ENCODE assay signal across 8 mouse cellular contexts in genomic region chr19:5060365-5061330, GRCm38 (mm10). TPM values are rescaled to one million over a fixed set of nuclear protein-coding genes. Genes with fewer than 3 reads are reported as not detected.
A peak's percentile ranks its signal among the peaks of the same experiment; 100 is the strongest.
DNase-seq lines count a peak whose midpoint lies in the region; ATAC-seq and TF ChIP-seq lines count a peak whose summit lies in the region.

No protein-coding gene starts in this region.

- peaks cover 52% of the 10 kb centered on the region for H3K4me1 ChIP-seq in intestine, embryonic 14.5 days (replicated peaks; ENCODE audit: control insufficient read depth, insufficient read depth, low read length)
- H3K4me1 ChIP-seq in intestine, postnatal 0 days (replicated peaks; ENCODE audit: control insufficient read depth, insufficient read depth, low read length), result no peaks in the 10 kb centered on the region
- H3K4me1 ChIP-seq in G1E (ENCODE audit: insufficient read depth, low read depth, low read length), result peaks cover 39% of the 10 kb centered on the region
- peaks cover 55% of the 10 kb centered on the region for H3K4me1 ChIP-seq in limb, embryonic 15.5 days

- no peak overlapping the region for H3K4me2 ChIP-seq in intestine, embryonic 14.5 days (ENCODE audit: low read length)
- H3K4me2 ChIP-seq in intestine, postnatal 0 days (replicated peaks; ENCODE audit: low read depth), result no peak overlapping the region
- no peak overlapping the region for H3K4me2 ChIP-seq in limb, embryonic 15.5 days

- no peaks in the 10 kb centered on the region for H3K36me3 ChIP-seq in intestine, embryonic 14.5 days (ENCODE audit: control insufficient read depth, insufficient read depth, low read length)
- H3K36me3 ChIP-seq in intestine, postnatal 0 days (ENCODE audit: control insufficient read depth, insufficient read depth), result no peaks in the 10 kb centered on the region
- H3K36me3 ChIP-seq in G1E (replicated peaks), result no peaks in the 10 kb centered on the region
- no peaks in the 10 kb centered on the region for H3K36me3 ChIP-seq in limb, embryonic 15.5 days

- no peak overlapping the region; the same call in 1 of the 2 replicates for H3K9ac ChIP-seq in intestine, embryonic 14.5 days (ENCODE audit: low read length)
- H3K9ac ChIP-seq in intestine, postnatal 0 days (ENCODE audit: low read depth, low read length), result no peak overlapping the region
- H3K9ac ChIP-seq in limb, embryonic 15.5 days, result no peak overlapping the region

- H3K4me3 ChIP-seq in intestine, embryonic 14.5 days (ENCODE audit: low read depth, low read length), result no peak overlapping the region
- H3K4me3 ChIP-seq in intestine, postnatal 0 days (ENCODE audit: low read depth, low read length), result no peak overlapping the region
- no peak overlapping the region for H3K4me3 ChIP-seq in G1E (ENCODE audit: low read depth, low read length)
- H3K4me3 ChIP-seq in limb, embryonic 15.5 days, result no peak overlapping the region

- ATAC-seq in intestine, embryonic 14.5 days (replicated peaks; ENCODE audit: low FRiP score, low TSS enrichment, low read depth), result no peak
- ATAC-seq in intestine, postnatal 0 days, result no peak
- ATAC-seq in G1E (ENCODE audit: extremely low read depth, insufficient number of reproducible peaks, low FRiP score, poor library complexity, severe bottlenecking), result no peak
- peak; percentile 16; the same call in 1 of the 2 replicates for ATAC-seq in limb, embryonic 15.5 days (ENCODE audit: insufficient number of reproducible peaks, low FRiP score, low TSS enrichment, low read depth)
- no peak for ATAC-seq in frontal cortex, adult (ENCODE audit: low TSS enrichment)

- TF ChIP-seq CTCF in intestine, postnatal 0 days (IDR thresholded peaks at IDR 0.05; ENCODE audit: low read depth), result no peak
- no peak for TF ChIP-seq CTCF in G1E (IDR thresholded peaks at IDR 0.05; ENCODE audit: low read depth, low read length)

- peak overlapping the region; percentile 64; the same call in 1 of the 2 replicates for H3K27ac ChIP-seq in intestine, embryonic 14.5 days (ENCODE audit: low read depth)
- no peak overlapping the region for H3K27ac ChIP-seq in intestine, postnatal 0 days (ENCODE audit: low read depth, low read length)
- H3K27ac ChIP-seq in limb, embryonic 15.5 days, result peak overlapping the region; percentile 40

- no peaks in the 10 kb centered on the region for H3K9me3 ChIP-seq in intestine, embryonic 14.5 days (ENCODE audit: control insufficient read depth, low read length)
- no peaks in the 10 kb centered on the region for H3K9me3 ChIP-seq in intestine, postnatal 0 days (ENCODE audit: control insufficient read depth)
- no peaks in the 10 kb centered on the region for H3K9me3 ChIP-seq in G1E (replicated peaks)
- H3K9me3 ChIP-seq in limb, embryonic 15.5 days, result no peaks in the 10 kb centered on the region

- no peaks in the 10 kb centered on the region for H3K27me3 ChIP-seq in intestine, embryonic 14.5 days (replicated peaks; ENCODE audit: control insufficient read depth, insufficient read depth, low read length)
- no peaks in the 10 kb centered on the region; the same call in 1 of the 2 replicates for H3K27me3 ChIP-seq in intestine, postnatal 0 days (replicated peaks; ENCODE audit: control insufficient read depth, insufficient read depth, low read length)
- peaks cover 16% of the 10 kb centered on the region; the same call in 1 of the 2 replicates for H3K27me3 ChIP-seq in G1E (ENCODE audit: insufficient read depth, low read length)
- H3K27me3 ChIP-seq in limb, embryonic 15.5 days, result no peaks in the 10 kb centered on the region

- no peak for DNase-seq in intestine, embryonic 14.5 days (ENCODE audit: low spot score)
- peak; percentile 42 for DNase-seq in G1E (ENCODE audit: low spot score)
- peak; percentile 61 for DNase-seq in gastrocnemius, postnatal 25 days
- DNase-seq in thymus, postnatal 4 days, result no peak
- DNase-seq in right cerebral cortex, adult 18-20 months, result no peak

- 27% methylated on average over 5 of the region's 5 CpGs for WGBS in intestine, embryonic 14.5 days
- 37% methylated on average over 5 of the region's 5 CpGs for WGBS in intestine, postnatal 0 days
- WGBS in limb, embryonic 15.5 days, result 27% methylated on average over 5 of the region's 5 CpGs

RNA-seq across cellular contexts. Expression of gene Cd248, which starts 7.2 kb away (rescaled TPM):
- 69.8 and 70.2 TPM in 2 replicates for polyA plus RNA-seq in intestine, embryonic 14.5 days (2014; fragmentation: Nextera tagmentation; extraction: Ambion mirVana)
- 19.9 and 23.0 TPM in 2 replicates for polyA plus RNA-seq in intestine, postnatal 0 days (2015; fragmentation: Nextera tagmentation; extraction: Ambion mirVana)
- total RNA-seq in G1E (2014; fragmentation: Nextera tagmentation) (not detected in 2 replicates), G1E (2017) (not detected in 2 replicates)
- polyA plus RNA-seq in G1E (2012), result not detected in 2 replicates
- 10 to 100 TPM; 13.8 to 23.3 TPM for total RNA-seq in gastrocnemius, postnatal 25 days (2021)
- 95.9 and 117 TPM in 2 replicates for polyA plus RNA-seq in limb, embryonic 15.5 days (2015; fragmentation: Nextera tagmentation; extraction: Ambion mirVana)

RNA-seq across cellular contexts. Expression of gene Rin1, which starts 10.4 kb away (rescaled TPM):
- polyA plus RNA-seq in intestine, embryonic 14.5 days (2014; fragmentation: Nextera tagmentation; extraction: Ambion mirVana), result 2.6 and 3.8 TPM in 2 replicates
- 0.77 and 0.78 TPM in 2 replicates for polyA plus RNA-seq in intestine, postnatal 0 days (2015; fragmentation: Nextera tagmentation; extraction: Ambion mirVana)
- total RNA-seq in G1E (2014; fragmentation: Nextera tagmentation), result 0.68 and 1.8 TPM in 2 replicates
- 0.22 and 0.41 TPM in 2 replicates for total RNA-seq in G1E (2017)
- 0.30 and 0.72 TPM in 2 replicates for polyA plus RNA-seq in G1E (2012)
- 1 to 10 TPM; 1.3 to 2.1 TPM for total RNA-seq in gastrocnemius, postnatal 25 days (2021)
- polyA plus RNA-seq in limb, embryonic 15.5 days (2015; fragmentation: Nextera tagmentation; extraction: Ambion mirVana), result 2.6 and 3.2 TPM in 2 replicates

RNA-seq across cellular contexts. Expression of gene Brms1, which starts 19.5 kb away (rescaled TPM):
- polyA plus RNA-seq in intestine, embryonic 14.5 days (2014; fragmentation: Nextera tagmentation; extraction: Ambion mirVana), result 49.6 and 50.8 TPM in 2 replicates
- 33.2 and 33.4 TPM in 2 replicates for polyA plus RNA-seq in intestine, postnatal 0 days (2015; fragmentation: Nextera tagmentation; extraction: Ambion mirVana)
- total RNA-seq in G1E (2014; fragmentation: Nextera tagmentation), result 10.8 and 15.4 TPM in 2 replicates
- total RNA-seq in G1E (2017), result 16.4 and 18.8 TPM in 2 replicates
- polyA plus RNA-seq in G1E (2012), result 65.6 and 88.7 TPM in 2 replicates
- 10 to 100 TPM; 11.6 to 12.6 TPM for total RNA-seq in gastrocnemius, postnatal 25 days (2021)
- polyA plus RNA-seq in limb, embryonic 15.5 days (2015; fragmentation: Nextera tagmentation; extraction: Ambion mirVana), result 41.6 and 42.4 TPM in 2 replicates

RNA-seq across cellular contexts. Expression of gene AC124502.3, which starts 22.0 kb away (rescaled TPM):
- 1.1 and 1.6 TPM in 2 replicates for polyA plus RNA-seq in intestine, embryonic 14.5 days (2014; fragmentation: Nextera tagmentation; extraction: Ambion mirVana)
- polyA plus RNA-seq in intestine, postnatal 0 days (2015; fragmentation: Nextera tagmentation; extraction: Ambion mirVana), result 0.56 TPM in 1 of 2 replicates, not detected in the other
- 0.60 TPM in 1 of 2 replicates, not detected in the other for total RNA-seq in G1E (2014; fragmentation: Nextera tagmentation)
- total RNA-seq in G1E (2017), result 4.6 and 6.6 TPM in 2 replicates
- polyA plus RNA-seq in G1E (2012), result 0.33 and 0.34 TPM in 2 replicates
- 1 to 10 TPM in 1 of 2 experiments, under 1 TPM in 1; 0.26 to 1.4 TPM for total RNA-seq in gastrocnemius, postnatal 25 days (2021)
- 2.5 and 3.0 TPM in 2 replicates for polyA plus RNA-seq in limb, embryonic 15.5 days (2015; fragmentation: Nextera tagmentation; extraction: Ambion mirVana)

RNA-seq across cellular contexts. Expression of gene B4gat1, which starts 22.0 kb away (rescaled TPM):
- polyA plus RNA-seq in intestine, embryonic 14.5 days (2014; fragmentation: Nextera tagmentation; extraction: Ambion mirVana), result 39.1 and 45.2 TPM in 2 replicates
- polyA plus RNA-seq in intestine, postnatal 0 days (2015; fragmentation: Nextera tagmentation; extraction: Ambion mirVana), result 16.2 and 17.9 TPM in 2 replicates
- total RNA-seq in G1E (2014; fragmentation: Nextera tagmentation) (5.9 and 7.2 TPM in 2 replicates), G1E (2017) (1.7 and 3.4 TPM in 2 replicates)
- polyA plus RNA-seq in G1E (2012), result 8.4 and 8.9 TPM in 2 replicates
- total RNA-seq in gastrocnemius, postnatal 25 days (2021), result 10 to 100 TPM; 17.9 to 20.1 TPM
- polyA plus RNA-seq in limb, embryonic 15.5 days (2015; fragmentation: Nextera tagmentation; extraction: Ambion mirVana), result 45.1 and 47.9 TPM in 2 replicates

Comparison
In these comparisons a context has a peak if more than half of its experiments do, and no peak if none do; other contexts are left out.
1. DNase-seq: peak in G1E (single experiment) and gastrocnemius, postnatal 25 days (single experiment); none in intestine, embryonic 14.5 days (single experiment), thymus, postnatal 4 days (single experiment) and right cerebral cortex, adult 18-20 months (single experiment).
2. RNA of gene Cd248, which starts 7.2 kb away (polyA plus RNA-seq): 95.9 to 117 TPM in limb, embryonic 15.5 days, 69.8 to 70.2 TPM in intestine, embryonic 14.5 days and 19.9 to 23.0 TPM in intestine, postnatal 0 days; not detected in G1E; every median in the first group is over 10 times any median in the second.